Mouse (Mus musculus): ENCODE measurements at regions not wholly inside any gene's neighbourhood (a gene's known extent, or its start where the extent isn't known, plus 50 kb on each side); places are given as distances from the start of the nearest gene placed in this dataset.

GRCm38 (mm10) chr15:90021746-90022312 is 180.2 kb upstream of the Syt10 start:
- DNase-seq (ENCODE audit: extremely low spot score, low read depth, low spot score): peak; percentile 31

GRCm38 (mm10) chr15:90023164-90023563 is 181.5 kb upstream of the Syt10 start:
- no peak for DNase-seq (ENCODE audit: extremely low spot score, low read depth, low spot score)

- no peak for DNase-seq (ENCODE audit: extremely low spot score, low read depth, low spot score)
Observed at GRCm38 (mm10) chr15:90034356-90034755, 189.8 kb upstream of the Alg10b start.

- no peak for DNase-seq (ENCODE audit: extremely low spot score, low read depth, low spot score)
Observed at GRCm38 (mm10) chr15:90045683-90046082, 178.4 kb upstream of the Alg10b start.

- DNase-seq (ENCODE audit: extremely low spot score, low read depth, low spot score): no peak
Observed at GRCm38 (mm10) chr15:90062021-90062420, 162.1 kb upstream of the Alg10b start.

GRCm38 (mm10) chr15:90065768-90066167 is 158.3 kb upstream of the Alg10b start:
- no peak for DNase-seq (ENCODE audit: extremely low spot score, low read depth, low spot score)

- DNase-seq (ENCODE audit: extremely low spot score, low read depth, low spot score): no peak
Observed at GRCm38 (mm10) chr15:90072078-90072477, 152.0 kb upstream of the Alg10b start.

GRCm38 (mm10) chr15:90082175-90082951 is 141.7 kb upstream of the Alg10b start:
- no peak for DNase-seq (ENCODE audit: extremely low spot score, low read depth, low spot score)

GRCm38 (mm10) chr15:90109445-90109988 is 114.6 kb upstream of the Alg10b start:
- DNase-seq (ENCODE audit: extremely low spot score, low read depth, low spot score): no peak

GRCm38 (mm10) chr15:90113611-90114010 is 110.5 kb upstream of the Alg10b start:
- DNase-seq (ENCODE audit: extremely low spot score, low read depth, low spot score): no peak

- no peak for DNase-seq (ENCODE audit: extremely low spot score, low read depth, low spot score)
Observed at GRCm38 (mm10) chr15:90119747-90120146, 104.4 kb upstream of the Alg10b start.

GRCm38 (mm10) chr15:90123999-90124398 is 100.1 kb upstream of the Alg10b start:
- no peak for DNase-seq (ENCODE audit: extremely low spot score, low read depth, low spot score)

GRCm38 (mm10) chr15:90125146-90125545 is 99.0 kb upstream of the Alg10b start:
- no peak for DNase-seq (ENCODE audit: extremely low spot score, low read depth, low spot score)

GRCm38 (mm10) chr15:90131777-90132176 is 92.3 kb upstream of the Alg10b start:
- DNase-seq (ENCODE audit: extremely low spot score, low read depth, low spot score): no peak

GRCm38 (mm10) chr15:90140966-90141365 is 83.1 kb upstream of the Alg10b start:
- DNase-seq (ENCODE audit: extremely low spot score, low read depth, low spot score): no peak

GRCm38 (mm10) chr15:90148663-90149062 is 75.4 kb upstream of the Alg10b start:
- no peak for DNase-seq (ENCODE audit: extremely low spot score, low read depth, low spot score)

GRCm38 (mm10) chr15:90153821-90154560 is 70.1 kb upstream of the Alg10b start:
- DNase-seq (ENCODE audit: extremely low spot score, low read depth, low spot score): no peak
